Mouse (Mus musculus): ENCODE measurements around the gene Gm10097. TPM values are rescaled to one million over a fixed set of nuclear protein-coding genes. Genes with fewer than 3 reads are reported as not detected.

The Gm10097 gene
- polyA plus RNA-seq, 1 experiment from 2014 or later, result 0.21 TPM

DNA sequence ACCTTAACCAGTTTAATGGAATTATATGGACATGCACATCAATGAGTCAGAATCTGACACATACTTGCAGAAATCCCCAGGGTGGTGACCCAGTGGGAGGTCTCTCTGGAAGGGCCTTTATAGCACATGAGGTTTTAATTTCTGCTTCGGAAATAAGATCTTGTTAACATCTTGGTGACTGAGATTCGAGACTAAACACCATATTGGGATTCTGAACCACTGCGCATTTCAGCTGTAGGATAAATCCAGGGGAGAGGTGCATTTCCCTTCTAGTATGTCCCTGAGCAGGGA lies 1.9 kb downstream of the Gm10097 start:
- Histone ChIP-seq H3K36me3 (replicated peaks; ENCODE audit: control insufficient read depth, insufficient read depth) (peaks cover 3% of the 10 kb centered on the region; the same call in 1 of the 2 replicates), H3K4me2 (replicated peaks) (no peak overlapping the region), H3K9me3 (ENCODE audit: control insufficient read depth, low read length) (no peaks in the 10 kb centered on the region), H3K4me1 (replicated peaks; ENCODE audit: control insufficient read depth, insufficient read depth, low read length) (no peaks in the 10 kb centered on the region), H3K4me3 (replicated peaks; ENCODE audit: low read length) (no peak overlapping the region), H3K27ac (no peak overlapping the region), H3K27me3 (ENCODE audit: control insufficient read depth, insufficient read depth, low read length) (no peaks in the 10 kb centered on the region), H3K9ac (no peak overlapping the region)
- no peak for DNase-seq (ENCODE audit: low spot score)
- ATAC-seq (ENCODE audit: low FRiP score), result no peak
- WGBS, result 86% methylated on average over 3 of the region's 3 CpGs

DNA sequence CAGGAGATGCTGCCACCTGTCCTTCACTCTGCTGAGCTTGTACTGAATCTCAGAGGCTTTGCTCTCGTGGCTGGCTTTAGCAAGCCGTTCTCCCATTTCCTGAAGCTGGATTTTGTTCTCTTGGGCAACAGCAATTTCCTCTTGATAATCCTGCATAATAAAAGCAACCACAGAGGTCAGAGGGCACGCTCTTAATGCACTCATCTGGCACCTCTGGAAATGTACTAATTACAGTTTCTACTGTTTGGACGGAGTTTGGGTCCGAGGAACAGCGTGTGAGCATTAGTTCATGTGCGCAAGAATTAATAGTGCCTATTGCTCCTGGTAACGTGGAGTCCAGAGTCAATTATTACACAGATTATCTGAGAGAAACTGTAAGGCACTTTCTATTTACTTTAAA lies 3.1 kb downstream of the Gm10097 start:
- Histone ChIP-seq H3K4me1 (replicated peaks; ENCODE audit: control insufficient read depth, insufficient read depth, low read length) (no peaks in the 10 kb centered on the region), H3K4me3 (replicated peaks; ENCODE audit: low read length) (no peak overlapping the region), H3K36me3 (replicated peaks; ENCODE audit: control insufficient read depth, insufficient read depth) (peaks cover 3% of the 10 kb centered on the region; the same call in 1 of the 2 replicates), H3K27ac (no peak overlapping the region), H3K27me3 (ENCODE audit: control insufficient read depth, insufficient read depth, low read length) (no peaks in the 10 kb centered on the region), H3K4me2 (replicated peaks) (no peak overlapping the region), H3K9me3 (ENCODE audit: control insufficient read depth, low read length) (no peaks in the 10 kb centered on the region), H3K9ac (no peak overlapping the region)
- DNase-seq (ENCODE audit: low spot score), result no peak
- WGBS, result 85% methylated on average over 8 of the region's 8 CpGs
- no peak for ATAC-seq (ENCODE audit: low FRiP score)

DNA sequence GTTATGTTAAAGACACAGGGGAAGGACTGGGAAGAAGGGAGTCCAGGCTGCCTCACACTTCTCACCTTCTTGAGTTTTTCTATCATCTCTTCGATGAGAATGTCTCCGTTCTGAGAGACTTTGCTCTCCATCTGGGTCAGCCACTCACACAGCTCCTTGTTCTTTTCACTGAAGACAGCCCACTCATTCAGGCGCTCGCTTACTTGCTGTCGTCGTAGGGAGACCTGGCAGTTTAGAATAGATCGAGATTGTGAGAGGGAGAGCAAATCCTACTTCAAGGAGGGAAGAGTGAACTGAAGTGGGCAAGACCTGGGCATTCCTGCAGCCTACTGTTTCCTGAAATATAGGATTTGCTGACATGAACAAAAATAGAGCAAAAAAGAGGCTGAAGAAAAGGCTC lies 6.7 kb downstream of the Gm10097 start:
- Histone ChIP-seq H3K9me3 (ENCODE audit: control insufficient read depth, low read length) (no peaks in the 10 kb centered on the region), H3K27me3 (ENCODE audit: control insufficient read depth, insufficient read depth, low read length) (no peaks in the 10 kb centered on the region), H3K4me1 (replicated peaks; ENCODE audit: control insufficient read depth, insufficient read depth, low read length) (no peaks in the 10 kb centered on the region), H3K36me3 (replicated peaks; ENCODE audit: control insufficient read depth, insufficient read depth) (peaks cover 3% of the 10 kb centered on the region; the same call in 1 of the 2 replicates), H3K4me3 (replicated peaks; ENCODE audit: low read length) (no peak overlapping the region), H3K9ac (no peak overlapping the region), H3K4me2 (replicated peaks) (no peak overlapping the region), H3K27ac (no peak overlapping the region)
- 92% methylated on average over 7 of the region's 7 CpGs for WGBS
- no peak for ATAC-seq (ENCODE audit: low FRiP score)
- DNase-seq (ENCODE audit: low spot score), result no peak

DNA sequence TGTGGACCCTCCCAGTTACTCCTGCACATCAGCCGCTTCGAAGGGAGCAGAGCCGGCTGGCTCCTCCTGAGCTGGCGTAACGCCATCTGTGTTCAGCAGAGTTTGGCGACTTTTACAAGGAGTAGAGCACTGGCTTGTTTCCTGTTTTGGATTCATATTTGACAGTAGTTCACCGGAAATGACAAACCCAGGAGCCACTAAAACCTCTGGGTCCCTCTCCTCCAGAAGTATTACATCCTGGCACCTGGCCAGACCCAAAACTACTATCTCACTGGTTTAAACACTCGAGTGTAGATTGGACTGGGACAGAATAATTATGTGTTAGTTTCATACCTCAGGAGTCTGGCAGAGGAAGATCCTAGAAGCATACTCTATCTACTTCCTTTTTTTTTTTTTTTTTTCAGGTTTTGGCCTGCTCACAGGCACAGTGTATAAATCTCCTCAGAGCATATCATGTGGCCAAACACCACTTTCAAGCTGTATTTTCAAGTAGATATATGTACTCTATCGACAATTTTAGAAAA lies 11.0 kb downstream of the Gm10097 start:
- H3K4me2 ChIP-seq (replicated peaks), result no peak overlapping the region
- H3K27me3 ChIP-seq (ENCODE audit: control insufficient read depth, insufficient read depth, low read length), result no peaks in the 10 kb centered on the region
- 80% methylated on average over 9 of the region's 9 CpGs for WGBS
- H3K9me3 ChIP-seq (ENCODE audit: control insufficient read depth, low read length), result no peaks in the 10 kb centered on the region
- no peak overlapping the region for H3K9ac ChIP-seq
- H3K4me1 ChIP-seq (replicated peaks; ENCODE audit: control insufficient read depth, insufficient read depth, low read length), result no peaks in the 10 kb centered on the region
- ATAC-seq (ENCODE audit: low FRiP score) (0 out of 2 replicates have a peak, but pooled peaks have one; percentile 43), DNase-seq (ENCODE audit: low spot score) (no peak)
- H3K27ac ChIP-seq, result no peak overlapping the region
- no peak overlapping the region for H3K4me3 ChIP-seq (replicated peaks; ENCODE audit: low read length)
- peaks cover 5% of the 10 kb centered on the region; the same call in 1 of the 2 replicates for H3K36me3 ChIP-seq (replicated peaks; ENCODE audit: control insufficient read depth, insufficient read depth)

DNA sequence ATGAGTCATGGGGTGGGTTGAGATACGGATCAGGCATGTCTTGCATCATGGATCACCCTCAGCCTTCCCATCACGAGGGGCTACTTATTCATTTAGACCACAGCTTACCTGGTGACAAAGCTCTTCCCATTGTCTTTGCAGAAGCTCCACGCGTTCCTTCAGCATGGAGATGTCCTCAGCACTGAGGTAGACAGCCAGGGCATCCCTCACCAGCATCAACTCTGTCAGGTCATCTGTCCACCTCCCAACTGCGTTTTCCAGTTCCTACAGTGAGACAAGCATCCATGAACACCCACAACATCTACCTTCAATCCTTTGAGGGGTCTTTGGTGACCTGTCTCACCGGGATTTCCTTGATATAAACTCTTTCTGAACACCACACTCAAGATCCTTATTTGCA lies 14.7 kb downstream of the Gm10097 start:
- H3K36me3 ChIP-seq (replicated peaks; ENCODE audit: control insufficient read depth, insufficient read depth), result peaks cover 4% of the 10 kb centered on the region; the same call in 1 of the 2 replicates
- no peaks in the 10 kb centered on the region for H3K27me3 ChIP-seq (ENCODE audit: control insufficient read depth, insufficient read depth, low read length)
- no peak overlapping the region for H3K9ac ChIP-seq
- ATAC-seq (ENCODE audit: low FRiP score) (no peak), DNase-seq (ENCODE audit: low spot score) (no peak)
- H3K4me3 ChIP-seq (replicated peaks; ENCODE audit: low read length), result no peak overlapping the region
- no peak overlapping the region for H3K4me2 ChIP-seq (replicated peaks)
- H3K27ac ChIP-seq, result no peak overlapping the region
- H3K9me3 ChIP-seq (ENCODE audit: control insufficient read depth, low read length), result no peaks in the 10 kb centered on the region
- WGBS, result 91% methylated on average over 6 of the region's 6 CpGs
- no peaks in the 10 kb centered on the region for H3K4me1 ChIP-seq (replicated peaks; ENCODE audit: control insufficient read depth, insufficient read depth, low read length)

DNA sequence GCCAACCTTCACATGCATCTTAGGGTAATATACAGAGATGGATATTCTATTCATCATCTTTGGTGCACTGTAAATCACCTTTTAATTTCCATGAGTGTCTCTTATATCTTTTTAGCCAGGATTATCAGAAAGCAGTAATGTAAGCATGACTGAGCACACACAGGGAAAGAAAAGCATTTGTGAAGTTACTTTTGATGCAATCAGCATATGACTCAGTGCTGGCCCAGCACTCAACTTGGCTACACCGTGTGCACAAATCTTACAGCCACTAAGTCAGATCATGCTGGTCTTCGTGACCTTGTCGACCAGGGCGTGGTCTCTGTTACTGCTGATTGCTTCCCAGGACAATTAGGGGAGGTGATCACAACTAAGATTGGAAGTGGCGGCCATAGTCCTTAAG lies 16.8 kb downstream of the Gm10097 start:
- Histone ChIP-seq H3K9ac (no peak overlapping the region), H3K4me2 (replicated peaks) (no peak overlapping the region), H3K27me3 (ENCODE audit: control insufficient read depth, insufficient read depth, low read length) (no peaks in the 10 kb centered on the region), H3K9me3 (ENCODE audit: control insufficient read depth, low read length) (no peaks in the 10 kb centered on the region), H3K36me3 (replicated peaks; ENCODE audit: control insufficient read depth, insufficient read depth) (peaks cover 4% of the 10 kb centered on the region; the same call in 1 of the 2 replicates), H3K27ac (no peak overlapping the region), H3K4me1 (replicated peaks; ENCODE audit: control insufficient read depth, insufficient read depth, low read length) (no peaks in the 10 kb centered on the region), H3K4me3 (replicated peaks; ENCODE audit: low read length) (no peak overlapping the region)
- ATAC-seq (ENCODE audit: low FRiP score) (no peak), DNase-seq (ENCODE audit: low spot score) (no peak)
- 95% methylated on average over 5 of the region's 5 CpGs for WGBS

DNA sequence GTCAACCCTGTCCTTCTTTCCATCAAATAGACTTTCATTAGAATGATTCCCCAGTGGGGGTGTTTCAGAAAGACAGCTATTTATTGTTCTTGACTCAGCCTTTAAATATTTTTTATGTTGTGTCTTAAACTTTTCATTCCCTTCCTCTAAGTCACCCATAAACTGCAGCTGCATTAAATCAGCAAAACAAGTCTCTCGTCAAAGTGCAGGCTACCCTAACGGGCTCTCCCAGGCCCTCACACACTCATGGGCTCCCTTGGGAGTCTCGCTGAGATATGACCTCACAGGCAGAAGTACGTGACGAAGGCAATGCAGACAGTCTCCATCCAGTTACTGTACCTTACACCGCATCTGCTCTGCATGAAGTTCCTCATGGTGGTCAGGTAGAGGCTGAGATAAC lies 17.3 kb downstream of the Gm10097 start:
- DNase-seq (ENCODE audit: low spot score) (no peak), ATAC-seq (ENCODE audit: low FRiP score) (no peak)
- whole genome bisulfite sequencing, result 84% methylated on average over 6 of the region's 6 CpGs
- Histone ChIP-seq H3K9me3 (ENCODE audit: control insufficient read depth, low read length) (no peaks in the 10 kb centered on the region), H3K27me3 (ENCODE audit: control insufficient read depth, insufficient read depth, low read length) (no peaks in the 10 kb centered on the region), H3K4me2 (replicated peaks) (no peak overlapping the region), H3K27ac (no peak overlapping the region), H3K36me3 (replicated peaks; ENCODE audit: control insufficient read depth, insufficient read depth) (peaks cover 4% of the 10 kb centered on the region; the same call in 1 of the 2 replicates), H3K4me1 (replicated peaks; ENCODE audit: control insufficient read depth, insufficient read depth, low read length) (no peaks in the 10 kb centered on the region), H3K4me3 (replicated peaks; ENCODE audit: low read length) (no peak overlapping the region), H3K9ac (no peak overlapping the region)

DNA sequence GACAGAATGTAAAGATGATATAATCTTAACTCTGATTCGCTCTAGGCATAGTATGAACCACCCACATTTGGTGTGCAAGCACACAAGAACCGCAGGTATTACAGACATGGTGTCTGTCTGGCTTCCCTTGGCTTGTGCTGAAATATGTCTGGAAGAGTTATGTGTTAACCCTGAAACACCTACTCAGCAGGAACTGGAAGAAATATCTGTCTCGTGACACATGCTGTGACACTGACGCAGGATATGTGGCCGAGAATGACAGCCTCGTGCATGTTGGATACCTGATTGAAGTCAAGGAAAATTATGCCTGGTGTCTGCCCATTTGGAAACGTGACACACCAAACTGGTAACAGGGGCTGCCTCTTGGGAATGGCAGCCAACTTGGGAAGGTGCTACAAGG lies 18.3 kb downstream of the Gm10097 start:
- WGBS, result 87% methylated on average over 7 of the region's 7 CpGs
- DNase-seq (ENCODE audit: low spot score) (no peak), ATAC-seq (ENCODE audit: low FRiP score) (no peak)
- Histone ChIP-seq H3K27ac (no peak overlapping the region), H3K4me3 (replicated peaks; ENCODE audit: low read length) (no peak overlapping the region), H3K9me3 (ENCODE audit: control insufficient read depth, low read length) (no peaks in the 10 kb centered on the region), H3K9ac (no peak overlapping the region), H3K4me2 (replicated peaks) (no peak overlapping the region), H3K27me3 (ENCODE audit: control insufficient read depth, insufficient read depth, low read length) (no peaks in the 10 kb centered on the region), H3K36me3 (replicated peaks; ENCODE audit: control insufficient read depth, insufficient read depth) (peaks cover 4% of the 10 kb centered on the region; the same call in 1 of the 2 replicates), H3K4me1 (replicated peaks; ENCODE audit: control insufficient read depth, insufficient read depth, low read length) (no peaks in the 10 kb centered on the region)

DNA sequence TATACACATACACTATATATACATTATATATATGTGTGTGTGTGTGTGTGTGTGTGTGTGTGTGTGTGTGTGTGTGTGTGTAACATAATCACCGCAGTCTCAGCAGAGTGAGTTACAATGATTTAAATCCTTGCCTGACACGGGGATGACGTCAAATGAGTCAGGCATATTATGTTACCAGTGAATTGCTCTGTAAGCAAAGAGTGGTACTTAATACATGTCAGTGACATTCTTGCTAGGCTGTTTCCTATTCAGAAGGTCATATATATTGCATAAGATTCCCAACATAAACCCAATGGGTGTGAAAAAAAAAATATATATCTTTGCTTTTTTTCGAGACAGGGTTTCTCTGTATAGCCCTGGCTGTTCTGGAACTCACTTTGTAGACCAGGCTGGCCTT lies 20.1 kb downstream of the Gm10097 start:
- Histone ChIP-seq H3K36me3 (replicated peaks; ENCODE audit: control insufficient read depth, insufficient read depth) (peaks cover 4% of the 10 kb centered on the region; the same call in 1 of the 2 replicates), H3K4me2 (replicated peaks) (no peak overlapping the region), H3K27ac (no peak overlapping the region), H3K9me3 (ENCODE audit: control insufficient read depth, low read length) (no peaks in the 10 kb centered on the region), H3K4me1 (replicated peaks; ENCODE audit: control insufficient read depth, insufficient read depth, low read length) (no peaks in the 10 kb centered on the region), H3K4me3 (replicated peaks; ENCODE audit: low read length) (no peak overlapping the region), H3K27me3 (ENCODE audit: control insufficient read depth, insufficient read depth, low read length) (no peaks in the 10 kb centered on the region), H3K9ac (no peak overlapping the region)
- DNase-seq (ENCODE audit: low spot score), result no peak
- 88% methylated on average over 4 of the region's 4 CpGs for WGBS
- ATAC-seq (ENCODE audit: low FRiP score), result no peak

Measured in hindbrain, embryonic 14.5 days (tissue).